Mouse (Mus musculus) embryonic facial prominence, embryonic 13.5 days (tissue): Measurements from ENCODE around the gene Fbxw4. TPM values are rescaled to one million over a fixed set of nuclear protein-coding genes. Genes with fewer than 3 reads are reported as not detected.

ENCODE experiments used
- ATAC-seq: fragments of 200-750 bp; cut with Nextera tagmentation; 2 replicates; pipeline ENCODE4 v1.8.0; 2017; ENCODE audit warnings: low read depth; ENCODE audit not compliant: insufficient number of reproducible peaks, insufficient read depth, low FRiP score, low TSS enrichment
- H3K27ac ChIP-seq: fragments of 300-500 bp; sonication (generic); 2 replicates; pipeline ENCODE4 v1.5.1; 2015; ENCODE audit warnings: moderate library complexity, mild to moderate bottlenecking, inconsistent platforms
- H3K27me3 ChIP-seq: fragments of 300-500 bp; sonication (generic); 2 replicates; pipeline ENCODE4 v1.6.1; 2015; ENCODE audit warnings: mild to moderate bottlenecking, inconsistent platforms
- H3K36me3 ChIP-seq: fragments of 300-500 bp; sonication (generic); 2 replicates; pipeline ENCODE4 v1.6.1; 2015; ENCODE audit warnings: mild to moderate bottlenecking, inconsistent platforms
- H3K4me1 ChIP-seq: fragments of 300-500 bp; sonication (generic); 2 replicates; pipeline ENCODE4 v1.6.1; 2015; ENCODE audit warnings: inconsistent platforms
- H3K4me2 ChIP-seq: fragments of 300-500 bp; sonication (generic); 2 replicates; pipeline ENCODE4 v1.6.1; 2015; ENCODE audit warnings: moderate library complexity, mild to moderate bottlenecking, inconsistent platforms
- H3K4me3 ChIP-seq: fragments of 300-500 bp; sonication (generic); 2 replicates; pipeline ENCODE4 v1.5.1; 2015; ENCODE audit warnings: mild to moderate bottlenecking, inconsistent platforms
- H3K9ac ChIP-seq: fragments of 300-500 bp; sonication (generic); 2 replicates; pipeline ENCODE4 v1.6.1; 2015; ENCODE audit warnings: mild to moderate bottlenecking, inconsistent platforms
- H3K9me3 ChIP-seq: fragments of 300-500 bp; sonication (generic); 2 replicates; pipeline ENCODE4 v1.6.1; 2016; ENCODE audit warnings: inconsistent platforms
- WGBS: fragments of 180-500 bp; shearing (Covaris S2); methylation state at CpG from one replicate; pipeline ENCODE4 v1.1.7; 2015; ENCODE audit warnings: mixed read lengths; 5-methylcytosine and 5-hydroxymethylcytosine counted together
- polyA plus RNA-seq: library from polyadenylated mRNA; unstranded; fragments of >200 nt; fragmentation: Nextera tagmentation; extraction: Ambion mirVana; gene quantifications from 2 replicates; pipeline ENCODE4 v1.2.1, GENCODE M21; 2015

Fbxw4 gene
- polyA plus RNA-seq, 1 experiment from 2014 or later, result 6.9 TPM

GRCm38 (mm10) chr19:45531554-45531953, 128.6 kb downstream of the Fbxw4 start:
- H3K4me3 ChIP-seq, result no peak overlapping the region
- WGBS, result 75% methylated on average over 6 of the region's 6 CpGs
- H3K4me1 ChIP-seq, result no peaks in the 10 kb centered on the region
- H3K9me3 ChIP-seq, result no peaks in the 10 kb centered on the region
- no peak overlapping the region for H3K9ac ChIP-seq
- no peak overlapping the region for H3K4me2 ChIP-seq
- H3K27me3 ChIP-seq, result no peaks in the 10 kb centered on the region
- peaks cover 44% of the 10 kb centered on the region for H3K36me3 ChIP-seq
- H3K27ac ChIP-seq, result no peak overlapping the region
- ATAC-seq, result no peak

GRCm38 (mm10) chr19:45530200-45530995, 129.7 kb downstream of the Fbxw4 start:
- no peak overlapping the region for H3K9ac ChIP-seq
- no peaks in the 10 kb centered on the region for H3K4me1 ChIP-seq
- H3K9me3 ChIP-seq, result no peaks in the 10 kb centered on the region
- 81% methylated on average over 15 of the region's 15 CpGs for WGBS
- no peak overlapping the region for H3K4me2 ChIP-seq
- no peak overlapping the region for H3K4me3 ChIP-seq
- ATAC-seq, result no peak
- H3K27me3 ChIP-seq, result no peaks in the 10 kb centered on the region
- H3K27ac ChIP-seq, result no peak overlapping the region
- peaks cover 50% of the 10 kb centered on the region for H3K36me3 ChIP-seq

- 88% methylated on average over 5 of the region's 5 CpGs for WGBS
- Histone ChIP-seq H3K27me3 (no peaks in the 10 kb centered on the region), H3K27ac (no peak overlapping the region), H3K4me2 (no peak overlapping the region), H3K4me1 (no peaks in the 10 kb centered on the region), H3K36me3 (peaks cover 61% of the 10 kb centered on the region), H3K9me3 (no peaks in the 10 kb centered on the region), H3K9ac (no peak overlapping the region), H3K4me3 (no peak overlapping the region)
- no peak for ATAC-seq
Observed at GRCm38 (mm10) chr19:45529294-45529693, 130.8 kb downstream of the Fbxw4 start.

Other genes starting within 250 kb of the Fbxw4 start
- gene Poll, start 99.8 kb downstream of the Fbxw4 start, polyA plus RNA-seq, result 13.5 and 14.4 TPM in 2 replicates
- 45.5 and 45.6 TPM in 2 replicates for gene Gm17018, start 99.7 kb downstream of the Fbxw4 start, polyA plus RNA-seq
- gene Fgf8, start 82.6 kb upstream of the Fbxw4 start, polyA plus RNA-seq, result 1.6 and 2.5 TPM in 2 replicates
- 16.8 and 17.7 TPM in 2 replicates for gene Npm3, start 89.3 kb upstream of the Fbxw4 start, polyA plus RNA-seq
- gene Mgea5, start 123.5 kb upstream of the Fbxw4 start, polyA plus RNA-seq, result 70.7 and 74.5 TPM in 2 replicates
- gene Kcnip2, start 155.7 kb upstream of the Fbxw4 start, polyA plus RNA-seq, result 1.3 TPM in 2 replicates